Mouse (Mus musculus) frontal cortex, adult 2 months (tissue): ENCODE measurements around the gene Mtfr1l. TPM values are rescaled to one million over a fixed set of nuclear protein-coding genes. Genes with fewer than 3 reads are reported as not detected.

Experiments used
- DNase-seq, 2 experiments: peaks; one replicate each; pipeline ENCODE4 v3.0.0; 2022; ENCODE audit warnings: low spot score in 1 of 2; ENCODE audit errors: extremely low spot score in 1 of 2
- polyA plus RNA-seq: library from polyadenylated mRNA; depleted of rRNA; stranded (reverse); fragments of >200 nt; gene quantifications from 2 replicates; pipeline ENCODE4 v1.2.3, GENCODE M21; 2012

The Mtfr1l gene
- polyA plus RNA-seq, 1 experiment = 135 TPM

- DNase-seq = no peak
Observed at GRCm38 (mm10) chr4:134558570-134559113, 23.5 kb upstream of the Mtfr1l start.

- no peak for DNase-seq
Observed at GRCm38 (mm10) chr4:134557626-134558249, 22.6 kb upstream of the Mtfr1l start.

- peak in 1 of 2 experiments; percentile 58 for DNase-seq
Observed at GRCm38 (mm10) chr4:134555956-134556580, 20.9 kb upstream of the Mtfr1l start.

GRCm38 (mm10) chr4:134553631-134554030 is 18.4 kb upstream of the Mtfr1l start:
- no peak for DNase-seq

GRCm38 (mm10) chr4:134551494-134552316 is 16.5 kb upstream of the Mtfr1l start, which contains the start of gene Selenon:
TSS of gene Selenon (minus strand) at chr4:134552166.
- peak in 1 of 2 experiments; percentile 41 for DNase-seq

- DNase-seq = no peak
Observed at GRCm38 (mm10) chr4:134549899-134550298, 14.7 kb upstream of the Mtfr1l start.

GRCm38 (mm10) chr4:134548169-134548938 is 13.2 kb upstream of the Mtfr1l start:
- peak in 1 of 2 experiments; percentile 45 for DNase-seq

GRCm38 (mm10) chr4:134546814-134547705 is 11.9 kb upstream of the Mtfr1l start:
- no peak for DNase-seq

- DNase-seq = peak; percentile 77 to 98
Observed at GRCm38 (mm10) chr4:134543261-134543660, 8.1 kb upstream of the Mtfr1l start.

GRCm38 (mm10) chr4:134542726-134543125 is 7.5 kb upstream of the Mtfr1l start:
- no peak for DNase-seq

GRCm38 (mm10) chr4:134538997-134539580 is 3.9 kb upstream of the Mtfr1l start:
- no peak for DNase-seq

GRCm38 (mm10) chr4:134535787-134536151 is 582 bp upstream of the Mtfr1l start:
- DNase-seq = peak in 1 of 2 experiments; percentile 63

- peak in 1 of 2 experiments; percentile 57 for DNase-seq
Observed at GRCm38 (mm10) chr4:134534124-134534886, 882 bp downstream of the Mtfr1l start.

GRCm38 (mm10) chr4:134533421-134533820 is 1.8 kb downstream of the Mtfr1l start:
- DNase-seq = no peak

GRCm38 (mm10) chr4:134532928-134533327 is 2.3 kb downstream of the Mtfr1l start:
- DNase-seq = no peak

- no peak for DNase-seq
Observed at GRCm38 (mm10) chr4:134526220-134526619, 9.0 kb downstream of the Mtfr1l start.

GRCm38 (mm10) chr4:134525806-134526205 is 9.4 kb downstream of the Mtfr1l start:
- no peak for DNase-seq

GRCm38 (mm10) chr4:134523447-134523846 is 11.7 kb downstream of the Mtfr1l start:
- DNase-seq = no peak
